Mouse (Mus musculus): ENCODE data around the gene Aco1.

- TF ChIP-seq CTCF (IDR thresholded peaks at IDR 0.05; ENCODE audit: extremely low read depth, insufficient read depth, low read length), result no peak
- TF ChIP-seq POLR2A (IDR thresholded peaks at IDR 0.05; ENCODE audit: extremely low read depth, insufficient read depth, low read length), result no peak
These were observed 13.3 kb downstream of the Aco1 start for GRCm38 (mm10) chr4:40156153-40156552.

Data from cortical plate, adult 2 months (tissue).